Mouse (Mus musculus) forebrain, postnatal 0 days (tissue): ENCODE measurements at regions not wholly inside any gene's neighbourhood (a gene's known extent, or its start where the extent isn't known, plus 50 kb on each side); places are given as distances from the start of the nearest gene placed in this dataset.
A peak's percentile ranks its signal among the peaks of the same experiment; 100 is the strongest.

ENCODE experiments used
- ATAC-seq: fragments of 200-750 bp; cut with Nextera tagmentation; 2 replicates; pipeline ENCODE4 v1.8.0; 2017; ENCODE audit warnings: mild to moderate bottlenecking, moderate library complexity
- DNase-seq: peaks from one replicate; pipeline ENCODE4 v3.0.0-alpha.2; 2015
- H3K27ac ChIP-seq: fragments of 300-500 bp; sonication (generic); 2 replicates; pipeline ENCODE4 v1.5.1; 2014; ENCODE audit warnings: low read depth, mild to moderate bottlenecking, antibody characterized with exemption, low read length, moderate library complexity, mixed read lengths
- H3K27me3 ChIP-seq: fragments of 300-500 bp; sonication (generic); 2 replicates; pipeline ENCODE4 v1.6.1; 2014; ENCODE audit warnings: mild to moderate bottlenecking, low read length, mixed read lengths; ENCODE audit not compliant: insufficient read depth
- H3K36me3 ChIP-seq: fragments of 300-500 bp; sonication (generic); 2 replicates; pipeline ENCODE4 v1.6.1; 2014; ENCODE audit warnings: mild to moderate bottlenecking, moderate library complexity; ENCODE audit not compliant: insufficient read depth
- H3K4me1 ChIP-seq: fragments of 300-500 bp; sonication (generic); 2 replicates; pipeline ENCODE4 v1.6.1; 2014; ENCODE audit warnings: antibody characterized with exemption; ENCODE audit not compliant: insufficient read depth
- H3K4me2 ChIP-seq: fragments of 300-500 bp; sonication (generic); 2 replicates; pipeline ENCODE4 v1.6.1; 2014; ENCODE audit warnings: low read depth, mild to moderate bottlenecking, moderate library complexity
- H3K4me3 ChIP-seq: fragments of 300-500 bp; sonication (generic); 2 replicates; pipeline ENCODE4 v1.5.1; 2014; ENCODE audit warnings: low read depth, low read length, mixed read lengths
- H3K9ac ChIP-seq: fragments of 300-500 bp; sonication (generic); 2 replicates; pipeline ENCODE4 v1.6.1; 2014; ENCODE audit warnings: mild to moderate bottlenecking
- H3K9me3 ChIP-seq: fragments of 300-500 bp; sonication (generic); 2 replicates; pipeline ENCODE4 v1.6.1; 2016; ENCODE audit warnings: low read length
- CTCF ChIP-seq: sonication (generic); IDR thresholded peaks from 2 replicates; pipeline ENCODE4 v1.5.1; 2016; ENCODE audit warnings: antibody characterized with exemption, control low read depth, low read depth
- WGBS: fragments of 180-500 bp; shearing (Covaris S2); extraction: QIAGEN DNeasy Blood & Tissue Kit; methylation state at CpG from one replicate; pipeline ENCODE4 v1.1.7; 2014; 5-methylcytosine and 5-hydroxymethylcytosine counted together

GRCm38 (mm10) chr3:137529961-137530609, 91.3 kb upstream of the Ddit4l start:
- ATAC-seq = peak; percentile 68
- Histone ChIP-seq H3K36me3 (no peaks in the 10 kb centered on the region), H3K9ac (no peak overlapping the region), H3K4me3 (no peak overlapping the region), H3K4me1 (peaks cover 8% of the 10 kb centered on the region; the same call in 1 of the 2 replicates), H3K9me3 (no peaks in the 10 kb centered on the region), H3K27ac (0 out of 2 replicates have a peak overlapping the region, but pooled peaks have one; percentile 30), H3K27me3 (no peaks in the 10 kb centered on the region), H3K4me2 (no peak overlapping the region)
- 17% methylated on average over 7 of the region's 7 CpGs for WGBS
- peak; percentile 59 for DNase-seq
- no peak for TF ChIP-seq CTCF

GRCm38 (mm10) chr3:137541666-137542065, 79.7 kb upstream of the Ddit4l start:
- Histone ChIP-seq H3K4me1 (no peaks in the 10 kb centered on the region), H3K27ac (no peak overlapping the region), H3K4me2 (no peak overlapping the region), H3K9me3 (no peaks in the 10 kb centered on the region), H3K36me3 (no peaks in the 10 kb centered on the region), H3K4me3 (no peak overlapping the region), H3K9ac (no peak overlapping the region), H3K27me3 (no peaks in the 10 kb centered on the region)
- DNase-seq (no peak), ATAC-seq (no peak)
- WGBS = 83% methylated on average over 3 of the region's 3 CpGs
- no peak for TF ChIP-seq CTCF

- ATAC-seq (no peak), DNase-seq (no peak)
- no peak overlapping the region for H3K4me3 ChIP-seq
- no peak for TF ChIP-seq CTCF
- no peaks in the 10 kb centered on the region for H3K36me3 ChIP-seq
- H3K9ac ChIP-seq = no peak overlapping the region
- H3K27ac ChIP-seq = no peak overlapping the region
- no peak overlapping the region for H3K4me2 ChIP-seq
- WGBS = 50% methylated on average over 1 of the region's 1 CpGs
- no peaks in the 10 kb centered on the region for H3K4me1 ChIP-seq
- no peaks in the 10 kb centered on the region for H3K9me3 ChIP-seq
- no peaks in the 10 kb centered on the region for H3K27me3 ChIP-seq
These were observed 79.1 kb upstream of the Ddit4l start for GRCm38 (mm10) chr3:137542343-137542742.

GRCm38 (mm10) chr3:137547414-137547877, 74.0 kb upstream of the Ddit4l start:
- no peak for TF ChIP-seq CTCF
- no peak overlapping the region for H3K27ac ChIP-seq
- no peaks in the 10 kb centered on the region for H3K4me1 ChIP-seq
- peak overlapping the region; percentile 37 for H3K4me2 ChIP-seq
- no peak overlapping the region for H3K9ac ChIP-seq
- no peaks in the 10 kb centered on the region for H3K9me3 ChIP-seq
- H3K36me3 ChIP-seq = no peaks in the 10 kb centered on the region
- peak; percentile 51 for DNase-seq
- H3K27me3 ChIP-seq = no peaks in the 10 kb centered on the region
- WGBS = 5% methylated on average over 12 of the region's 12 CpGs
- H3K4me3 ChIP-seq = no peak overlapping the region
- peak; percentile 62 for ATAC-seq

GRCm38 (mm10) chr3:137547938-137548337, 73.5 kb upstream of the Ddit4l start:
- peak overlapping the region; percentile 37 for H3K4me2 ChIP-seq
- no peak for TF ChIP-seq CTCF

DNA sequence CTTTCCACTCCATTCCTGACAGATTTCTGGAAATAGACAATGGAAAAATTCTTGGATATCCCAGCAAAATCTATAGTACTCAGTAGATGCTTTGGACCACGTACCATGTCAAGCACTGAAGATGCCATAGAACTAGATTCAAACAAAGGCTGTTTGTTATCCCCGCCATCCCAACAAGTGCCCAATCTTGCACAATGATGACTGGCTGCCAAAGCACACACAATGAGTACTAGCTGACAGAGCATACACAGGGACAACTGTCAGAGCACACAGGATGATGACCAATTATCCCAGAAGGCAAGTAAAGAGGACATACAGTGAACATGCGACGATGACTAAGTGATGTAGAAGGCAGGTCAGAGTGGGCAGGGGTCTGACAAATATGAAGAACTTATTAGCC, 70.7 kb upstream of the Ddit4l start:
- H3K4me3 ChIP-seq = no peak overlapping the region
- no peak overlapping the region for H3K27ac ChIP-seq
- no peaks in the 10 kb centered on the region for H3K9me3 ChIP-seq
- H3K27me3 ChIP-seq = no peaks in the 10 kb centered on the region
- H3K4me2 ChIP-seq = no peak overlapping the region
- ATAC-seq (no peak), DNase-seq (no peak)
- H3K36me3 ChIP-seq = no peaks in the 10 kb centered on the region
- H3K4me1 ChIP-seq = no peaks in the 10 kb centered on the region
- H3K9ac ChIP-seq = no peak overlapping the region
- no peak for TF ChIP-seq CTCF
- 89% methylated on average over 4 of the region's 4 CpGs for WGBS

More at GRCm38 (mm10) chr3:137547938-137548337, 73.5 kb upstream of the Ddit4l start:
- H3K4me3 ChIP-seq = no peak overlapping the region
- H3K27ac ChIP-seq = no peak overlapping the region
- H3K36me3 ChIP-seq = no peaks in the 10 kb centered on the region
- no peaks in the 10 kb centered on the region for H3K27me3 ChIP-seq
- H3K9ac ChIP-seq = no peak overlapping the region
- no peaks in the 10 kb centered on the region for H3K9me3 ChIP-seq
- no peak for DNase-seq
- H3K4me1 ChIP-seq = no peaks in the 10 kb centered on the region
- no peak for ATAC-seq
- 5% methylated on average over 6 of the region's 6 CpGs for WGBS

GRCm38 (mm10) chr3:137552472-137553336, 68.7 kb upstream of the Ddit4l start:
- DNase-seq = no peak
- Histone ChIP-seq H3K36me3 (no peaks in the 10 kb centered on the region), H3K4me1 (no peaks in the 10 kb centered on the region), H3K27me3 (no peaks in the 10 kb centered on the region), H3K9me3 (no peaks in the 10 kb centered on the region), H3K9ac (no peak overlapping the region), H3K4me2 (no peak overlapping the region), H3K27ac (no peak overlapping the region), H3K4me3 (no peak overlapping the region)
- no peak for TF ChIP-seq CTCF
- no peak for ATAC-seq
- WGBS = 77% methylated on average over 12 of the region's 12 CpGs
